Mouse (Mus musculus): Measurements from ENCODE around the gene Naga. TPM values are rescaled to one million over a fixed set of nuclear protein-coding genes. Genes with fewer than 3 reads are reported as not detected.

The Naga gene
- total and polyA plus RNA-seq, 3 experiments: 190 to 333 (median 200) TPM

DNA sequence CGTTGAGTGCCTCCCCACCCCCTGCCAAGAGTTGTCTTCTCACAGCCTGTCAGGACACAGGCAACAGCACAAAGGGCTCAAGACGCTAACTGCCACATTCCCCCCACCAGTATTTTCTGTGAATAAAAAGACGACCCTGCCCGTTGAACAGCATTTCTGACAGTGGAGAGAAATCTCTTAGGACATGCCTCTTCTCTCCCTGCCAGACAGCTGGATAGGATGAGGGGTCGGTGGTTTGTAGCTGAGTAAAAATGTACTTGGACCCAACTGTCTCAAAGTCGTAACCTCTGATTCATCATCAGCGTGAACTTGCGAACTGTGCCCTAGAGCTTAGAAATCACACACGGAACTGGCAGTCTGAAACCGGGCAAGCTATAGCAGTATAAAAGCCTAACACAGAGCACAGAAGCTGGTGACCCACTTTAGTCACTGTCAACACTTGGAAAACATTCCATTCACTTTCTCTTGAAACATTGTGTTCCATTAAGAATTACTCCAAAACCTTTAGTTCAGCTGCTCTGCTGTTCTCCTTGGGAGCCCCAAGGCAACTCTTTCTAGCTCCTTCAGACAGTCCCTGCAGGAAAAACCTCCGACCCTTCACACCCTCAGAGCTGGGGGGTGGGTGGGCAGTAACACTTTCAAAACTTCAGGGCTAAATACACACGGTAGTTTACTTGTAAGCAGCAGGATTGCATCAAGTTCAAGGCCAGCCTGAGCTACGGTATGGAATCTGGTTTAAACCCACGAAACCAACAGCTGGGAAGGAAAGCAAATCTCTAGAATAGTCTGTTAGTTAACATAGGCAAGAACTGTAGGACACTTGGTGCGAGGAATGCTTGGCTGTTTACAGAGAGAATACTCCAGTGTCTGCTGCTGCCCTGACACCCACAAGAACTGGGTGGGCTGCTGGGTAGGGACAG, 39.8 kb upstream of the Naga start:
- Histone ChIP-seq H3K4me1 (ENCODE audit: insufficient read depth, low read depth, low read length) (peaks cover 9% of the 10 kb centered on the region), H3K36me3 (replicated peaks) (no peaks in the 10 kb centered on the region), H3K27me3 (ENCODE audit: insufficient read depth, low read length) (peaks cover 61% of the 10 kb centered on the region), H3K4me3 (ENCODE audit: low read depth, low read length) (no peak overlapping the region), H3K9me3 (replicated peaks) (no peaks in the 10 kb centered on the region)
- DNase-seq (ENCODE audit: low spot score) (no peak), ATAC-seq (ENCODE audit: extremely low read depth, insufficient number of reproducible peaks, low FRiP score, poor library complexity, severe bottlenecking) (no peak)
- TF ChIP-seq TAL1 (conservative IDR thresholded peaks at IDR 0.05; ENCODE audit: low read depth, low read length) (no peak), POLR2AphosphoS5 (IDR thresholded peaks at IDR 0.05; ENCODE audit: insufficient replicate concordance, low read depth, low read length) (no peak), CTCF (IDR thresholded peaks at IDR 0.05; ENCODE audit: low read depth, low read length) (no peak), GATA1 (IDR thresholded peaks at IDR 0.05; ENCODE audit: borderline replicate concordance, low read length) (no peak), GATA2 (IDR thresholded peaks at IDR 0.05; ENCODE audit: borderline replicate concordance, low read depth, low read length) (no peak)

GRCm38 (mm10) chr15:82377701-82378100, 39.0 kb upstream of the Naga start:
- H3K27me3 ChIP-seq (ENCODE audit: insufficient read depth, low read length): peaks cover 69% of the 10 kb centered on the region
- no peaks in the 10 kb centered on the region for H3K36me3 ChIP-seq (replicated peaks)
- TF ChIP-seq GATA1 (IDR thresholded peaks at IDR 0.05; ENCODE audit: borderline replicate concordance, low read length) (no peak), CTCF (IDR thresholded peaks at IDR 0.05; ENCODE audit: low read depth, low read length) (no peak), POLR2AphosphoS5 (IDR thresholded peaks at IDR 0.05; ENCODE audit: insufficient replicate concordance, low read depth, low read length) (no peak), GATA2 (IDR thresholded peaks at IDR 0.05; ENCODE audit: borderline replicate concordance, low read depth, low read length) (no peak), TAL1 (conservative IDR thresholded peaks at IDR 0.05; ENCODE audit: low read depth, low read length) (no peak)
- peaks cover 9% of the 10 kb centered on the region for H3K4me1 ChIP-seq (ENCODE audit: insufficient read depth, low read depth, low read length)
- no peak overlapping the region for H3K4me3 ChIP-seq (ENCODE audit: low read depth, low read length)
- H3K9me3 ChIP-seq (replicated peaks): no peaks in the 10 kb centered on the region
- no peak for ATAC-seq (ENCODE audit: extremely low read depth, insufficient number of reproducible peaks, low FRiP score, poor library complexity, severe bottlenecking)
- no peak for DNase-seq (ENCODE audit: low spot score)

DNA sequence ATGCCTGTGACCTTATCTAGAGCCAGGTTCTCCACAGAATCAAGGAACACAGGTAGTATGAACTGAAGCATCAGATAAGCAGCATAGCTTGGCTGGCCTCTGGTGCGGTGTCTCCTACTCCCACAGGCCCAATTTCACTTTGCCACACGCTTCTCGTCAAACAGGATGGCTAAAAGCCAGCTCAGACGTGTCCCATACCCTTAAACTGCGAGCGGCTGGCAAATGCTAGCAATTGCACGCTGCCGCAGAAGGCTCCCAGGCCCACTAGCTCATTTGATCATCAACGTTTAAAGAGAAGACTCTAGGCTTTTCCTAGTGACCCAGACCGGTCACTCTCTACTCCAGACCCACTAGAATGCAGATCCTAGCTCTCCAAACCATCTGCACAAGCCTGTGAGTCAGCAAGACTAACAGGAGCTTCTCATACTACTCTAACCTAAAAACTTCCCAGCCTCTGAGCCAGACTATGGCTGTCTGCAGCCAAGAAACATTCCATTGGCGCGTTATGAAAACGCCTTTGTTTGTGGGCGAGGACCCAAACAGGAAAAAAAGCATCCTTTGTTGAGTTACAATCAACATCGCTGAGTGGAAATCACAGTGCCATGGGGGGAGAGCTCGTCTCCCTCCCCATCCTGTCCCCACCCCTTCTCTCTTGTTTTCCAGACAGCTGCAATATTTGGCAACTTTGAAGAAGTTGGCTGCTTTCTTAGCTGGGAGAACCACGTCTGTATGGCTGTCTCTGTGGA, 37.8 kb upstream of the Naga start:
- ATAC-seq (ENCODE audit: extremely low read depth, insufficient number of reproducible peaks, low FRiP score, poor library complexity, severe bottlenecking): no peak
- no peaks in the 10 kb centered on the region for H3K36me3 ChIP-seq (replicated peaks)
- no peak overlapping the region for H3K4me3 ChIP-seq (ENCODE audit: low read depth, low read length)
- H3K9me3 ChIP-seq (replicated peaks): no peaks in the 10 kb centered on the region
- DNase-seq (ENCODE audit: low spot score): no peak
- H3K4me1 ChIP-seq (ENCODE audit: insufficient read depth, low read depth, low read length): peaks cover 9% of the 10 kb centered on the region
- TF ChIP-seq POLR2AphosphoS5 (IDR thresholded peaks at IDR 0.05; ENCODE audit: insufficient replicate concordance, low read depth, low read length): no peak
- TF ChIP-seq TAL1 (conservative IDR thresholded peaks at IDR 0.05; ENCODE audit: low read depth, low read length): no peak
- no peak for TF ChIP-seq GATA2 (IDR thresholded peaks at IDR 0.05; ENCODE audit: borderline replicate concordance, low read depth, low read length)
- TF ChIP-seq CTCF (IDR thresholded peaks at IDR 0.05; ENCODE audit: low read depth, low read length): no peak
- no peak for TF ChIP-seq GATA1 (IDR thresholded peaks at IDR 0.05; ENCODE audit: borderline replicate concordance, low read length)
- H3K27me3 ChIP-seq (ENCODE audit: insufficient read depth, low read length): peaks cover 76% of the 10 kb centered on the region

DNA sequence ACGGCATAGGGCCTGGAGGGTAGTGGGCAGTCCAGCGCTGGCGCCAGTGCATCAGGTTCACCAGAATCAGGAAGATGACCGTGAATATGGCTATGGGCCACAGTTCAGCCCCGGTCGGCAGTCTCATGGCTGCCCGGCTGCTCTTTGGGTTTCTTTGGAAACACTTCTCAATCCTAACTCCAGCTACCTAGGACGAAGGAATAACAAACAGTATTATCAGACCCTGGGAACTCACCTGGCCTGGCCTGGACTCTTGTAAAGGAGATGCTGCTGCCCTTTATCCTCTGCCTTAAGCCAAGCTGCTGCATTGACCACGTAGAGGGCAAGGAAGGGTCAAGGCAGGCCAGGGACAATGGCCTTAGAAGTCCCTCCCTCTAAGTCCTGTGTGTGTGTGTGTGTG, 37.1 kb upstream of the Naga start:
- Histone ChIP-seq H3K27me3 (ENCODE audit: insufficient read depth, low read length) (peaks cover 81% of the 10 kb centered on the region), H3K4me3 (ENCODE audit: low read depth, low read length) (no peak overlapping the region), H3K4me1 (ENCODE audit: insufficient read depth, low read depth, low read length) (peaks cover 9% of the 10 kb centered on the region), H3K36me3 (replicated peaks) (no peaks in the 10 kb centered on the region), H3K9me3 (replicated peaks) (no peaks in the 10 kb centered on the region)
- no peak for TF ChIP-seq POLR2AphosphoS5 (IDR thresholded peaks at IDR 0.05; ENCODE audit: insufficient replicate concordance, low read depth, low read length)
- no peak for TF ChIP-seq GATA2 (IDR thresholded peaks at IDR 0.05; ENCODE audit: borderline replicate concordance, low read depth, low read length)
- no peak for TF ChIP-seq GATA1 (IDR thresholded peaks at IDR 0.05; ENCODE audit: borderline replicate concordance, low read length)
- TF ChIP-seq TAL1 (conservative IDR thresholded peaks at IDR 0.05; ENCODE audit: low read depth, low read length): no peak
- no peak for TF ChIP-seq CTCF (IDR thresholded peaks at IDR 0.05; ENCODE audit: low read depth, low read length)
- no peak for ATAC-seq (ENCODE audit: extremely low read depth, insufficient number of reproducible peaks, low FRiP score, poor library complexity, severe bottlenecking)
- no peak for DNase-seq (ENCODE audit: low spot score)

GRCm38 (mm10) chr15:82374437-82374836, 35.7 kb upstream of the Naga start:
- Histone ChIP-seq H3K4me3 (ENCODE audit: low read depth, low read length) (no peak overlapping the region), H3K27me3 (ENCODE audit: insufficient read depth, low read length) (peaks cover 82% of the 10 kb centered on the region), H3K4me1 (ENCODE audit: insufficient read depth, low read depth, low read length) (no peaks in the 10 kb centered on the region), H3K36me3 (replicated peaks) (no peaks in the 10 kb centered on the region), H3K9me3 (replicated peaks) (no peaks in the 10 kb centered on the region)
- DNase-seq (ENCODE audit: low spot score) (no peak), ATAC-seq (ENCODE audit: extremely low read depth, insufficient number of reproducible peaks, low FRiP score, poor library complexity, severe bottlenecking) (no peak)
- no peak for TF ChIP-seq CTCF (IDR thresholded peaks at IDR 0.05; ENCODE audit: low read depth, low read length)
- no peak for TF ChIP-seq GATA2 (IDR thresholded peaks at IDR 0.05; ENCODE audit: borderline replicate concordance, low read depth, low read length)
- no peak for TF ChIP-seq TAL1 (conservative IDR thresholded peaks at IDR 0.05; ENCODE audit: low read depth, low read length)
- TF ChIP-seq POLR2AphosphoS5 (IDR thresholded peaks at IDR 0.05; ENCODE audit: insufficient replicate concordance, low read depth, low read length): no peak
- no peak for TF ChIP-seq GATA1 (IDR thresholded peaks at IDR 0.05; ENCODE audit: borderline replicate concordance, low read length)

GRCm38 (mm10) chr15:82372991-82373390, 34.3 kb upstream of the Naga start:
- ATAC-seq (ENCODE audit: extremely low read depth, insufficient number of reproducible peaks, low FRiP score, poor library complexity, severe bottlenecking): no peak
- no peaks in the 10 kb centered on the region for H3K36me3 ChIP-seq (replicated peaks)
- no peaks in the 10 kb centered on the region for H3K4me1 ChIP-seq (ENCODE audit: insufficient read depth, low read depth, low read length)
- no peak for TF ChIP-seq GATA1 (IDR thresholded peaks at IDR 0.05; ENCODE audit: borderline replicate concordance, low read length)
- TF ChIP-seq GATA2 (IDR thresholded peaks at IDR 0.05; ENCODE audit: borderline replicate concordance, low read depth, low read length): no peak
- TF ChIP-seq POLR2AphosphoS5 (IDR thresholded peaks at IDR 0.05; ENCODE audit: insufficient replicate concordance, low read depth, low read length): no peak
- no peak for TF ChIP-seq TAL1 (conservative IDR thresholded peaks at IDR 0.05; ENCODE audit: low read depth, low read length)
- no peaks in the 10 kb centered on the region for H3K9me3 ChIP-seq (replicated peaks)
- H3K4me3 ChIP-seq (ENCODE audit: low read depth, low read length): no peak overlapping the region
- no peak for DNase-seq (ENCODE audit: low spot score)
- H3K27me3 ChIP-seq (ENCODE audit: insufficient read depth, low read length): peaks cover 72% of the 10 kb centered on the region
